Mouse (Mus musculus): ENCODE data around the gene Pdcd6. TPM values are rescaled to one million over a fixed set of nuclear protein-coding genes. Genes with fewer than 3 reads are reported as not detected.

The Pdcd6 gene
- 170 TPM for polyA plus RNA-seq (2021)

GRCm38 (mm10) chr13:74317170-74317849 is at the start of gene Pdcd6:
Gene Pdcd6, minus strand, starts transcription at chr13:74317580.
- in situ Hi-C loops (cut with MboI; ENCODE audit: low pct_unique_long_range_greater_than_20kb), result no loop called here
- ChIA-PET POLR2A (interaction anchor here (1.1 kb wide), 1 partner anchor 12 kb away, joined by 3 read pairs; no protein-coding TSS in a partner anchor), CTCF (interaction anchor here (2.6 to 4.7 kb wide), 2 partner anchors 11 to 25 kb away, joined by 8 to 26 read pairs; no protein-coding TSS in a partner anchor)
- no peak for TF ChIP-seq CTCF (IDR thresholded peaks at IDR 0.05)
- DNase-seq (ENCODE audit: low read depth, low spot score) (peak; percentile 71), ATAC-seq (peak; percentile 99)
- H3K27me3 ChIP-seq, result no peaks in the 10 kb centered on the region

- ATAC-seq, result peak; percentile 87
- ChIA-PET CTCF (interaction anchor here (1.3 kb wide), 1 partner anchor 9 kb away, joined by 3 read pairs; no protein-coding TSS in a partner anchor), POLR2A (no interaction called here)
- H3K27me3 ChIP-seq, result no peaks in the 10 kb centered on the region
- peak; percentile 60 for DNase-seq (ENCODE audit: low read depth, low spot score)
- TF ChIP-seq CTCF (IDR thresholded peaks at IDR 0.05), result no peak
- in situ Hi-C loops (cut with MboI; ENCODE audit: low pct_unique_long_range_greater_than_20kb), result no loop called here
Measured at GRCm38 (mm10) chr13:74363859-74364235, 46.5 kb upstream of the Pdcd6 start, which contains the start of gene Lrrc14b. Gene Lrrc14b, minus strand, starts transcription at chr13:74364005.

GRCm38 (mm10) chr13:74363176-74363858 is 45.9 kb upstream of the Pdcd6 start:
- in situ Hi-C loops (cut with MboI; ENCODE audit: low pct_unique_long_range_greater_than_20kb), result no loop called here
- no peaks in the 10 kb centered on the region for H3K27me3 ChIP-seq
- ChIA-PET POLR2A (no interaction called here), CTCF (interaction anchor here (1.3 kb wide), 1 partner anchor 9 kb away, joined by 3 read pairs; no protein-coding TSS in a partner anchor)
- DNase-seq (ENCODE audit: low read depth, low spot score) (no peak), ATAC-seq (peak; percentile 89)
- TF ChIP-seq CTCF (IDR thresholded peaks at IDR 0.05), result no peak

- DNase-seq (ENCODE audit: low read depth, low spot score), result no peak
- no peaks in the 10 kb centered on the region for H3K27me3 ChIP-seq
- TF ChIP-seq CTCF (IDR thresholded peaks at IDR 0.05), result no peak
- POLR2A ChIA-PET, result interaction anchor here (0.6 kb wide), 1 partner anchor 28 kb away, joined by 4 read pairs; the partner anchor contains the start of gene Zfp72
- in situ Hi-C loops (cut with MboI; ENCODE audit: low pct_unique_long_range_greater_than_20kb), result no loop called here
- ATAC-seq, result no peak
- CTCF ChIA-PET, result interaction anchor here (2.3 kb wide), 1 partner anchor 9 kb away, joined by 5 read pairs; no protein-coding TSS in a partner anchor
Measured at GRCm38 (mm10) chr13:74362218-74362617, 44.8 kb upstream of the Pdcd6 start.

GRCm38 (mm10) chr13:74356491-74356890 is 39.1 kb upstream of the Pdcd6 start:
- in situ Hi-C loops (cut with MboI; ENCODE audit: low pct_unique_long_range_greater_than_20kb), result no loop called here
- no peaks in the 10 kb centered on the region for H3K27me3 ChIP-seq
- CTCF ChIA-PET, result interaction anchor here (1.5 to 1.8 kb wide), 3 partner anchors 11 to 25 kb away, joined by 4 to 6 read pairs (median 4); no protein-coding TSS in a partner anchor
- DNase-seq (ENCODE audit: low read depth, low spot score), result no peak
- POLR2A ChIA-PET, result no interaction called here
- no peak for TF ChIP-seq CTCF (IDR thresholded peaks at IDR 0.05)
- no peak for ATAC-seq

GRCm38 (mm10) chr13:74350435-74350906 is 33.1 kb upstream of the Pdcd6 start:
- ChIA-PET CTCF (interaction anchor here (1.4 kb wide), 1 partner anchor 10 kb away, joined by 3 read pairs; no protein-coding TSS in a partner anchor), POLR2A (interaction anchor here (0.6 to 1.0 kb wide), 2 partner anchors 8 to 31 kb away, joined by 3 to 9 read pairs; no protein-coding TSS in a partner anchor)
- no peak for DNase-seq (ENCODE audit: low read depth, low spot score)
- no peak for ATAC-seq
- in situ Hi-C loops (cut with MboI; ENCODE audit: low pct_unique_long_range_greater_than_20kb), result loop anchor here (5.0 kb wide), 1 partner anchor 172 kb away; no protein-coding TSS in a partner anchor
- no peaks in the 10 kb centered on the region for H3K27me3 ChIP-seq
- no peak for TF ChIP-seq CTCF (IDR thresholded peaks at IDR 0.05)

GRCm38 (mm10) chr13:74349566-74350434 is 32.4 kb upstream of the Pdcd6 start, which contains the start of the genes Sdha and Ccdc127:
Gene Sdha, minus strand, starts transcription at chr13:74350280.
Gene Ccdc127, plus strand, starts transcription at chr13:74350309.
- ChIA-PET POLR2A (interaction anchor here (0.6 to 1.0 kb wide), 2 partner anchors 7 to 31 kb away, joined by 3 to 9 read pairs; no protein-coding TSS in a partner anchor), CTCF (interaction anchor here (1.4 to 2.0 kb wide), 3 partner anchors 9 to 40 kb away, joined by 3 to 5 read pairs (median 3); partner anchors contain the start of gene Zfp72)
- H3K27me3 ChIP-seq, result no peaks in the 10 kb centered on the region
- DNase-seq (ENCODE audit: low read depth, low spot score) (peak; percentile 73), ATAC-seq (peak; percentile 94)
- TF ChIP-seq CTCF (IDR thresholded peaks at IDR 0.05), result no peak
- in situ Hi-C loops (cut with MboI; ENCODE audit: low pct_unique_long_range_greater_than_20kb), result loop anchor here (5.0 to 25.0 kb wide), 3 partner anchors 65 to 413 kb away; no protein-coding TSS in a partner anchor

- peak; percentile 78 for ATAC-seq
- H3K27me3 ChIP-seq, result no peaks in the 10 kb centered on the region
- TF ChIP-seq CTCF (IDR thresholded peaks at IDR 0.05), result peak; percentile 87
- ChIA-PET POLR2A (no interaction called here), CTCF (interaction anchor here (0.7 to 3.7 kb wide), 8 partner anchors 9 to 234 kb away, joined by 3 to 26 read pairs (median 4); partner anchors contain the start of genes Ccdc127, Pdcd6, Sdha and Zfp72)
- in situ Hi-C loops (cut with MboI; ENCODE audit: low pct_unique_long_range_greater_than_20kb), result loop anchor here (10.0 to 25.0 kb wide), 2 partner anchors 74 to 421 kb away; no protein-coding TSS in a partner anchor
- no peak for DNase-seq (ENCODE audit: low read depth, low spot score)
Measured at GRCm38 (mm10) chr13:74341036-74341435, 23.7 kb upstream of the Pdcd6 start.

- no peak for TF ChIP-seq CTCF (IDR thresholded peaks at IDR 0.05)
- ChIA-PET CTCF (no interaction called here), POLR2A (interaction anchor here (0.7 to 1.4 kb wide), 2 partner anchors 12 to 321 kb away, joined by 3 to 4 read pairs; partner anchors contain the start of gene Pdcd6)
- ATAC-seq (no peak), DNase-seq (ENCODE audit: low read depth, low spot score) (no peak)
- in situ Hi-C loops (cut with MboI; ENCODE audit: low pct_unique_long_range_greater_than_20kb), result loop anchor here (25.0 kb wide), 1 partner anchor 433 kb away; no protein-coding TSS in a partner anchor
- H3K27me3 ChIP-seq, result no peaks in the 10 kb centered on the region
Measured at GRCm38 (mm10) chr13:74329321-74329720, 11.9 kb upstream of the Pdcd6 start.

All from Patski (cell line).